ENCODE assay signal across 27 mouse cellular contexts in genomic region chr5:74861297-74861696, GRCm38 (mm10).
A peak's percentile ranks its signal among the peaks of the same experiment; 100 is the strongest.
DNase-seq lines count a peak whose midpoint lies in the region; ATAC-seq lines count a peak whose summit lies in the region.
"Had no signal": no experiment of that assay in that cellular context is flagged by ENCODE, and none has a peak within 500 bp of the region (broad histone marks: within the 10 kb centered on the region; RNA-seq: fewer than 3 reads in every experiment).

No protein-coding gene starts in this region.

- peak; percentile 32; the same call in 1 of the 2 replicates for ATAC-seq in hindbrain, embryonic 12.5 days (ENCODE audit: low FRiP score)
- no peak for ATAC-seq in hindbrain, embryonic 14.5 days (ENCODE audit: low FRiP score)
- peak; percentile 33; the same call in 1 of the 2 replicates for ATAC-seq in neural tube, embryonic 12.5 days (ENCODE audit: low FRiP score, low read depth)
- no peak for ATAC-seq in neural tube, embryonic 15.5 days (ENCODE audit: low FRiP score)
- ATAC-seq: CD4-positive, CD25-positive, alpha-beta regulatory T cell, adult 4 months; forebrain, embryonic 14.5 days; intestine, embryonic 16.5 days; midbrain, embryonic 16.5 days had no signal

- WGBS in hindbrain, embryonic 12.5 days: 34% methylated on average over 2 of the region's 2 CpGs
- WGBS in hindbrain, embryonic 14.5 days: 36% methylated on average over 2 of the region's 2 CpGs
- 11% methylated on average over 2 of the region's 2 CpGs for WGBS in neural tube, embryonic 12.5 days
- WGBS in neural tube, embryonic 15.5 days: 7% methylated on average over 2 of the region's 2 CpGs

- H3K27me3 ChIP-seq in hindbrain, embryonic 12.5 days: no peaks in the 10 kb centered on the region
- no peaks in the 10 kb centered on the region for H3K27me3 ChIP-seq in hindbrain, embryonic 14.5 days (ENCODE audit: control insufficient read depth, insufficient read depth, low read length)
- H3K27me3 ChIP-seq in neural tube, embryonic 12.5 days (replicated peaks): no peaks in the 10 kb centered on the region
- H3K27me3 ChIP-seq in neural tube, embryonic 15.5 days (replicated peaks): no peaks in the 10 kb centered on the region
- H3K27me3 ChIP-seq: embryonic facial prominence, embryonic 15.5 days; heart, embryonic 13.5 days; stomach, embryonic 15.5 days had no signal

- no peaks in the 10 kb centered on the region for H3K9me3 ChIP-seq in hindbrain, embryonic 12.5 days (replicated peaks)
- no peaks in the 10 kb centered on the region for H3K9me3 ChIP-seq in hindbrain, embryonic 14.5 days (ENCODE audit: control insufficient read depth, low read length)
- H3K9me3 ChIP-seq in neural tube, embryonic 12.5 days: no peaks in the 10 kb centered on the region
- H3K9me3 ChIP-seq in neural tube, embryonic 15.5 days (replicated peaks): no peaks in the 10 kb centered on the region
- H3K9me3 ChIP-seq: embryonic facial prominence, embryonic 10.5 days; embryonic facial prominence, embryonic 15.5 days; heart, embryonic 13.5 days; stomach, embryonic 15.5 days had no signal

- no peak overlapping the region for H3K27ac ChIP-seq in hindbrain, embryonic 12.5 days
- no peak overlapping the region for H3K27ac ChIP-seq in hindbrain, embryonic 14.5 days
- H3K27ac ChIP-seq in neural tube, embryonic 12.5 days: no peak overlapping the region
- no peak overlapping the region for H3K27ac ChIP-seq in neural tube, embryonic 15.5 days (replicated peaks)
- H3K27ac ChIP-seq: embryonic facial prominence, embryonic 10.5 days; embryonic facial prominence, embryonic 15.5 days; gastrocnemius, adult 2 months; heart, adult 2 months; heart, embryonic 13.5 days; liver, embryonic 14.5 days; stomach, embryonic 15.5 days had no signal

- peaks cover 11% of the 10 kb centered on the region; the same call in 1 of the 2 replicates for H3K4me1 ChIP-seq in hindbrain, embryonic 12.5 days
- no peaks in the 10 kb centered on the region for H3K4me1 ChIP-seq in hindbrain, embryonic 14.5 days (replicated peaks; ENCODE audit: control insufficient read depth, insufficient read depth, low read length)
- peaks cover 8% of the 10 kb centered on the region for H3K4me1 ChIP-seq in neural tube, embryonic 12.5 days
- no peaks in the 10 kb centered on the region for H3K4me1 ChIP-seq in neural tube, embryonic 15.5 days
- H3K4me1 ChIP-seq: embryonic facial prominence, embryonic 15.5 days; heart, embryonic 13.5 days had no signal

- H3K9ac ChIP-seq in hindbrain, embryonic 12.5 days: no peak overlapping the region
- H3K9ac ChIP-seq in hindbrain, embryonic 14.5 days: no peak overlapping the region
- no peak overlapping the region for H3K9ac ChIP-seq in neural tube, embryonic 12.5 days
- no peak overlapping the region for H3K9ac ChIP-seq in neural tube, embryonic 15.5 days (replicated peaks)
- H3K9ac ChIP-seq: embryonic facial prominence, embryonic 15.5 days; heart, embryonic 13.5 days; liver, embryonic 14.5 days; lung, embryonic 14.5 days; stomach, embryonic 15.5 days had no signal

- no peak overlapping the region for H3K4me2 ChIP-seq in hindbrain, embryonic 12.5 days (replicated peaks)
- no peak overlapping the region for H3K4me2 ChIP-seq in hindbrain, embryonic 14.5 days (replicated peaks)
- no peak overlapping the region for H3K4me2 ChIP-seq in neural tube, embryonic 12.5 days (replicated peaks)
- H3K4me2 ChIP-seq in neural tube, embryonic 15.5 days: no peak overlapping the region
- H3K4me2 ChIP-seq: embryonic facial prominence, embryonic 15.5 days; heart, embryonic 13.5 days; lung, embryonic 14.5 days; midbrain, embryonic 11.5 days; stomach, embryonic 15.5 days had no signal

- H3K4me3 ChIP-seq in hindbrain, embryonic 12.5 days: no peak overlapping the region
- no peak overlapping the region for H3K4me3 ChIP-seq in hindbrain, embryonic 14.5 days (replicated peaks; ENCODE audit: low read length)
- no peak overlapping the region for H3K4me3 ChIP-seq in neural tube, embryonic 12.5 days
- H3K4me3 ChIP-seq in neural tube, embryonic 15.5 days (replicated peaks): no peak overlapping the region
- H3K4me3 ChIP-seq: embryonic facial prominence, embryonic 10.5 days; embryonic facial prominence, embryonic 15.5 days; gastrocnemius, adult 2 months; heart, adult 2 months; heart, embryonic 13.5 days; stomach, embryonic 15.5 days had no signal

- H3K36me3 ChIP-seq in hindbrain, embryonic 12.5 days: no peaks in the 10 kb centered on the region
- H3K36me3 ChIP-seq in hindbrain, embryonic 14.5 days (replicated peaks; ENCODE audit: control insufficient read depth, insufficient read depth): no peaks in the 10 kb centered on the region
- no peaks in the 10 kb centered on the region for H3K36me3 ChIP-seq in neural tube, embryonic 12.5 days
- H3K36me3 ChIP-seq in neural tube, embryonic 15.5 days: no peaks in the 10 kb centered on the region
- H3K36me3 ChIP-seq: embryonic facial prominence, embryonic 10.5 days; embryonic facial prominence, embryonic 15.5 days; heart, embryonic 13.5 days; stomach, embryonic 15.5 days had no signal

- no peak for DNase-seq in hindbrain, embryonic 14.5 days (ENCODE audit: low spot score)
- peak; percentile 23 for DNase-seq in kidney, postnatal 14 days
- no peak for DNase-seq in kidney, postnatal 4 days
- no peak for DNase-seq in T-cell, adult 2 months (ENCODE audit: low spot score)
- DNase-seq: cerebellum, adult 8-10 months; cerebellum, postnatal 25 days; gastrocnemius, adult 2 months; gastrocnemius, postnatal 36 days; heart, adult 2 months; heart, postnatal 10 days; liver; lung, embryonic 14.5 days; right cerebral cortex, postnatal 25 days; thymus, postnatal 14 days had no signal

Comparison
In these comparisons a context has a peak if more than half of its experiments do, and no peak if none do; other contexts are left out.
1. ATAC-seq: peak in hindbrain, embryonic 12.5 days (single experiment) and neural tube, embryonic 12.5 days (single experiment); none in hindbrain, embryonic 14.5 days (single experiment) and neural tube, embryonic 15.5 days (single experiment).